Mouse (Mus musculus): Measurements from ENCODE around the gene Fitm1. TPM values are rescaled to one million over a fixed set of nuclear protein-coding genes. Genes with fewer than 3 reads are reported as not detected.
A peak's percentile ranks its signal among the peaks of the same experiment; 100 is the strongest.

Fitm1 gene
- total and polyA plus RNA-seq, 2 experiments from 2014 or later, result 195 to 277 TPM

DNA sequence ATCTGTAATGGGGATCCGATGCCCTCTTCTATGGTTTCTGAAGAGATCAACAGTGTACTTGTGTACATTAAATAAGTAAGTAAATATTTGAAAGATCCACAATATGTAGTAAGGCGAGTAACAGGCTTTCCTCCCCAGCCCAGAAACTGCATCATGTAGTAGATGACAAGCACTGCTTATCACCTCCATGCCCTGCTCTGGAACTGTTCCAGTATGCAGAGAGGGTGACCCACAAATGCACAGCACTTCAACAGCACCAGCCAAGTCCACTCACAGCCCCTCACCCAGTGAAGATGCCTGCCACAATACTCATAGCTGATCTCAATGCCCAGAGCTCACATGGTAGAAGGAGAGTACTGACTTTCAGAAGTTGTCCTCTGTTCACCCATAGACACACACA, 4.8 kb upstream of the Fitm1 start:
- Histone ChIP-seq H3K27ac (ENCODE audit: low read depth) (peak overlapping the region; percentile 54), H3K4me3 (ENCODE audit: low read depth, low read length) (no peak overlapping the region), H3K36me3 (replicated peaks; ENCODE audit: control insufficient read depth, insufficient read depth, low read length) (peaks cover 41% of the 10 kb centered on the region), H3K9ac (replicated peaks; ENCODE audit: low read depth, low read length) (no peak overlapping the region), H3K4me2 (ENCODE audit: low read depth, low read length) (no peak overlapping the region), H3K9me3 (replicated peaks; ENCODE audit: control insufficient read depth, low read length) (no peaks in the 10 kb centered on the region), H3K4me1 (ENCODE audit: control insufficient read depth, insufficient read depth) (peaks cover 12% of the 10 kb centered on the region; the same call in 1 of the 2 replicates), H3K27me3 (ENCODE audit: control insufficient read depth, insufficient read depth, low read length) (no peaks in the 10 kb centered on the region)
- 66% methylated on average over 2 of the region's 2 CpGs for WGBS
- ATAC-seq (ENCODE audit: insufficient read depth, low read depth), result no peak
- peak; percentile 13 for DNase-seq (ENCODE audit: low spot score)
- TF ChIP-seq EP300 (IDR thresholded peaks at IDR 0.05; ENCODE audit: low read depth) (no peak), CTCF (IDR thresholded peaks at IDR 0.05; ENCODE audit: low read depth) (no peak)

GRCm38 (mm10) chr14:55571760-55572159, 3.7 kb upstream of the Fitm1 start:
- no peaks in the 10 kb centered on the region for H3K27me3 ChIP-seq (ENCODE audit: control insufficient read depth, insufficient read depth, low read length)
- DNase-seq (ENCODE audit: low spot score) (no peak), ATAC-seq (ENCODE audit: insufficient read depth, low read depth) (no peak)
- no peak for TF ChIP-seq EP300 (IDR thresholded peaks at IDR 0.05; ENCODE audit: low read depth)
- no peak for TF ChIP-seq CTCF (IDR thresholded peaks at IDR 0.05; ENCODE audit: low read depth)
- peaks cover 12% of the 10 kb centered on the region; the same call in 1 of the 2 replicates for H3K4me1 ChIP-seq (ENCODE audit: control insufficient read depth, insufficient read depth)
- H3K4me3 ChIP-seq (ENCODE audit: low read depth, low read length), result no peak overlapping the region
- no peaks in the 10 kb centered on the region for H3K9me3 ChIP-seq (replicated peaks; ENCODE audit: control insufficient read depth, low read length)
- no peak overlapping the region for H3K27ac ChIP-seq (ENCODE audit: low read depth)
- H3K9ac ChIP-seq (replicated peaks; ENCODE audit: low read depth, low read length), result no peak overlapping the region
- peaks cover 30% of the 10 kb centered on the region for H3K36me3 ChIP-seq (replicated peaks; ENCODE audit: control insufficient read depth, insufficient read depth, low read length)
- no peak overlapping the region for H3K4me2 ChIP-seq (ENCODE audit: low read depth, low read length)

DNA sequence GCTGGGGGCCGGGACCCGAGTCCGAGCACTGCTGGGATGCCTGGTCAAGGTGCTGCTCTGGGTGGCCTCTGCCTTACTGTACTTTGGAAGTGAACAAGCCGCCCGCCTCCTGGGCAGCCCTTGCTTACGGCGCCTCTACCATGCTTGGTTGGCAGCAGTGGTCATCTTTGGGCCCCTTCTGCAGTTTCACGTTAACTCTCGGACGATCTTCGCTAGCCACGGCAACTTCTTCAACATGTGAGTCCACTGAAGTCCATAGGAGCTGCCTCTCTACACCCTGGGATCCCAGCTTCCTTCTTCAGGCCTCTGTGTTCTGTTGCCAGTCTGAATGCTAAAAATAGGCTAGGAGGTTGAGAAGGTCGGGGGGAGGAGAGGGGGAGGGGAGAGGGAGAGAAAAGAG, 294 bp downstream of the Fitm1 start:
- Histone ChIP-seq H3K4me1 (ENCODE audit: control insufficient read depth, insufficient read depth) (peaks cover 20% of the 10 kb centered on the region; the same call in 1 of the 2 replicates), H3K27me3 (ENCODE audit: control insufficient read depth, insufficient read depth, low read length) (no peaks in the 10 kb centered on the region), H3K9ac (replicated peaks; ENCODE audit: low read depth, low read length) (peak overlapping the region; percentile 61), H3K27ac (ENCODE audit: low read depth) (peak overlapping the region; percentile 94), H3K36me3 (replicated peaks; ENCODE audit: control insufficient read depth, insufficient read depth, low read length) (peaks cover 12% of the 10 kb centered on the region), H3K9me3 (replicated peaks; ENCODE audit: control insufficient read depth, low read length) (no peaks in the 10 kb centered on the region), H3K4me3 (ENCODE audit: low read depth, low read length) (peak overlapping the region; percentile 43), H3K4me2 (ENCODE audit: low read depth, low read length) (peak overlapping the region; percentile 56)
- TF ChIP-seq EP300 (IDR thresholded peaks at IDR 0.05; ENCODE audit: low read depth) (no peak), CTCF (IDR thresholded peaks at IDR 0.05; ENCODE audit: low read depth) (no peak)
- DNase-seq (ENCODE audit: low spot score), result peak; percentile 68
- WGBS, result 29% methylated on average over 13 of the region's 13 CpGs
- peak; percentile 65 for ATAC-seq (ENCODE audit: insufficient read depth, low read depth)

- 52% methylated on average over 16 of the region's 16 CpGs for WGBS
Observed at GRCm38 (mm10) chr14:55576376-55576775, 959 bp downstream of the Fitm1 start.

GRCm38 (mm10) chr14:55577871-55578667, 2.7 kb downstream of the Fitm1 start, which contains the start of gene Psme1:
Gene Psme1 (plus strand): TSS chr14:55578123.
- no peaks in the 10 kb centered on the region for H3K9me3 ChIP-seq (replicated peaks; ENCODE audit: control insufficient read depth, low read length)
- peak within 1 kb of the TSS; percentile 82 for H3K4me2 ChIP-seq (ENCODE audit: low read depth, low read length)
- under 1% methylated on average over 24 of the region's 32 CpGs for WGBS
- H3K9ac ChIP-seq (replicated peaks; ENCODE audit: low read depth, low read length), result peak within 1 kb of the TSS; percentile 81
- H3K36me3 ChIP-seq (replicated peaks; ENCODE audit: control insufficient read depth, insufficient read depth, low read length), result peaks cover 27% of the 10 kb centered on the region
- H3K27me3 ChIP-seq (ENCODE audit: control insufficient read depth, insufficient read depth, low read length), result no peaks in the 10 kb centered on the region
- DNase-seq (ENCODE audit: low spot score) (peak; percentile 94), ATAC-seq (ENCODE audit: insufficient read depth, low read depth) (peak; percentile 74)
- H3K4me1 ChIP-seq (ENCODE audit: control insufficient read depth, insufficient read depth), result peaks cover 20% of the 10 kb centered on the region; the same call in 1 of the 2 replicates
- H3K27ac ChIP-seq (ENCODE audit: low read depth), result peak within 1 kb of the TSS; percentile 90
- no peak for TF ChIP-seq EP300 (IDR thresholded peaks at IDR 0.05; ENCODE audit: low read depth)
- TF ChIP-seq CTCF (IDR thresholded peaks at IDR 0.05; ENCODE audit: low read depth), result no peak
- H3K4me3 ChIP-seq (ENCODE audit: low read depth, low read length), result peak within 1 kb of the TSS; percentile 81

More at GRCm38 (mm10) chr14:55576376-55576775, 959 bp downstream of the Fitm1 start:
- Histone ChIP-seq H3K4me2 (ENCODE audit: low read depth, low read length) (peak overlapping the region; percentile 56), H3K27me3 (ENCODE audit: control insufficient read depth, insufficient read depth, low read length) (no peaks in the 10 kb centered on the region), H3K27ac (ENCODE audit: low read depth) (peak overlapping the region; percentile 94), H3K4me1 (ENCODE audit: control insufficient read depth, insufficient read depth) (peaks cover 20% of the 10 kb centered on the region; the same call in 1 of the 2 replicates), H3K4me3 (ENCODE audit: low read depth, low read length) (peak overlapping the region; percentile 43; the same call in 1 of the 2 replicates), H3K9ac (replicated peaks; ENCODE audit: low read depth, low read length) (peak overlapping the region; percentile 61; the same call in 1 of the 2 replicates), H3K9me3 (replicated peaks; ENCODE audit: control insufficient read depth, low read length) (no peaks in the 10 kb centered on the region), H3K36me3 (replicated peaks; ENCODE audit: control insufficient read depth, insufficient read depth, low read length) (peaks cover 18% of the 10 kb centered on the region)
- no peak for ATAC-seq (ENCODE audit: insufficient read depth, low read depth)
- DNase-seq (ENCODE audit: low spot score), result no peak
- TF ChIP-seq EP300 (IDR thresholded peaks at IDR 0.05; ENCODE audit: low read depth), result no peak
- no peak for TF ChIP-seq CTCF (IDR thresholded peaks at IDR 0.05; ENCODE audit: low read depth)
